Comparison of ENCODE assay signal across 7 mouse cellular contexts in the genomic region with DNA sequence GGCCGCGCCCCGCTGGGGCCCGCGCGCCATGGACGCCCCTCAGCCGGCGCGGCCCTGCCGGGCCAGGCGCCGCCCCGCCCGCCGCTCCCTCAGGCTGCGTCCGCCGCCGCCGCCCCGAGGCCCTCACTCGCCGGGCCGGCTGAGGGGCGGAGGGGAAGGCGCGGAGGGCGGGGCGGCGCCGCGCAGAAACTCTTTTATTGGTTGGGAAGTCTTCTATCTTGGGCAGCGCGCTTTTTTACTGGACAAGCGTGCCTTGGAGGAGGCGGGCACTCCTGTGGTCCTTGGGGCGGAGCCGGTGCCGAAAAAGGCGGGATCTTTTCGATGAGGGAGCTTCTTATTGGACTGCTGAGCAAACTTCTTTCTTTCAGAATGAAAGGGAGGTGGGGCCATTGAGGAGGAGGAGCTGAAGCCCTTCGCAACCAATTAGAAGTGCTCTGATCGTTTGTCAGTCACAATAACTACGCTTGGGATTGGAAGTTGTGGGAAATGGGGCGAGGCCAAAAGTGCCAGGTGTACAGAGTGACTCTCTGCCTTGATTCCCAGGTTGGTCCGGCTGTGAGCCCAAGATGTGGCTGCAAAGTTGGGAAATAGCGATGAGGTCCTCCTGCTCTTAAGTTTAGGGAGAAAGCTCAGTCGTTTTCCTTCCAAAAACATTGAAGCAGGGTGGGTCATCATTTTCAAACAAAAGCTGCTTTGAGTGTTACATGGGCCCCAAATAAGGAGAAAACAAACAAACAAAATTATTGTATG. TPM values are rescaled to one million over a fixed set of nuclear protein-coding genes. Genes with fewer than 3 reads are reported as not detected.
DNase-seq lines count a peak whose midpoint lies in the region; ATAC-seq lines count a peak whose summit lies in the region.

A gene (minus strand): TSS at position 118 of the 750 bp plus-strand sequence.

- peak within 1 kb of the TSS; percentile 78 for H3K27ac ChIP-seq in intestine, embryonic 15.5 days
- peak within 1 kb of the TSS; percentile 91 for H3K27ac ChIP-seq in midbrain, embryonic 10.5 days (replicated peaks)

- ATAC-seq in intestine, embryonic 15.5 days, result peak; percentile 99

- peak within 1 kb of the TSS; percentile 84 for H3K4me3 ChIP-seq in intestine, embryonic 15.5 days (replicated peaks)
- H3K4me3 ChIP-seq in midbrain, embryonic 10.5 days, result peak within 1 kb of the TSS; percentile 88

- no peaks in the 10 kb centered on the region for H3K27me3 ChIP-seq in intestine, embryonic 15.5 days (replicated peaks)
- no peaks in the 10 kb centered on the region for H3K27me3 ChIP-seq in midbrain, embryonic 10.5 days (ENCODE audit: low read depth, poor library complexity, severe bottlenecking)

- H3K4me1 ChIP-seq in intestine, embryonic 15.5 days (replicated peaks), result peaks cover 20% of the 10 kb centered on the region; the same call in 1 of the 2 replicates
- H3K4me1 ChIP-seq in midbrain, embryonic 10.5 days, result peaks cover 38% of the 10 kb centered on the region

- no peaks in the 10 kb centered on the region for H3K36me3 ChIP-seq in intestine, embryonic 15.5 days
- peaks cover 6% of the 10 kb centered on the region for H3K36me3 ChIP-seq in midbrain, embryonic 10.5 days

- under 1% methylated on average over 47 of the region's 49 CpGs for WGBS in intestine, embryonic 15.5 days
- WGBS in midbrain, embryonic 10.5 days, result 1% methylated on average over 49 of the region's 49 CpGs

- H3K9me3 ChIP-seq in intestine, embryonic 15.5 days, result no peaks in the 10 kb centered on the region
- H3K9me3 ChIP-seq in midbrain, embryonic 10.5 days (replicated peaks), result no peaks in the 10 kb centered on the region

- peak within 1 kb of the TSS; percentile 81 for H3K4me2 ChIP-seq in intestine, embryonic 15.5 days (replicated peaks)

- H3K9ac ChIP-seq in intestine, embryonic 15.5 days, result peak within 1 kb of the TSS; percentile 85

- DNase-seq in adrenal gland, adult 2 months, result peak; percentile 99
- DNase-seq in embryo, embryonic 11.5 days (ENCODE audit: low read depth, low spot score), result peak; percentile 99
- DNase-seq in gastrocnemius, postnatal 36 days, result peak; percentile 96 to 97
- peak; percentile 95 to 100 for DNase-seq in left cerebral cortex, postnatal 25 days (ENCODE audit: low spot score in 2 of 2)
- DNase-seq in midbrain, embryonic 10.5 days (ENCODE audit: low spot score), result peak; percentile 98
- DNase-seq in right cerebral cortex, postnatal 4 days, result peak; percentile 91

- intact Hi-C loops in gastrocnemius, postnatal 36 days (cut with DNase I), result no loop called here
- intact Hi-C loops in left cerebral cortex, postnatal 25 days (cut with DNase I), result no loop called here

RNA-seq across cellular contexts. Expression of the gene that starts here (rescaled TPM):
- total RNA-seq in adrenal gland, adult 2 months (2021), result 100 to 1,000 TPM; 116 to 121 TPM
- 153 and 200 TPM in 2 replicates for polyA plus RNA-seq in adrenal gland, adult 2 months (2012; rRNA removed)
- 10 to 100 TPM; 23.1 to 26.4 TPM for total RNA-seq in gastrocnemius, postnatal 36 days (2021)
- polyA plus RNA-seq in intestine, embryonic 15.5 days (2015; fragmentation: Nextera tagmentation; extraction: Ambion mirVana), result 29.5 and 37.8 TPM in 2 replicates
- total RNA-seq in left cerebral cortex, postnatal 25 days (2021), result 10 to 100 TPM; 72.1 to 76.6 TPM
- 7.7 and 8.0 TPM in 2 replicates for polyA plus RNA-seq in midbrain, embryonic 10.5 days (2016; fragmentation: Nextera tagmentation; extraction: Ambion mirVana)

Comparison
In these comparisons a context has a peak if more than half of its experiments do, and no peak if none do; other contexts are left out.
1. Peak in every context shown above with its lines: DNase-seq, ATAC-seq, H3K4me3 ChIP-seq and H3K27ac ChIP-seq.